Mouse (Mus musculus) heart, adult 9 months (tissue): ENCODE measurements around the gene Gm13539.

Source experiments
- DNase-seq, 2 experiments: peaks; one replicate each; pipeline ENCODE4 v3.0.0; 2022; ENCODE audit warnings: low spot score in 2 of 2

Gene Gm13539

GRCm38 (mm10) chr2:25824751-25825150, 42.7 kb downstream of the Gm13539 start:
- DNase-seq, result no peak

DNA sequence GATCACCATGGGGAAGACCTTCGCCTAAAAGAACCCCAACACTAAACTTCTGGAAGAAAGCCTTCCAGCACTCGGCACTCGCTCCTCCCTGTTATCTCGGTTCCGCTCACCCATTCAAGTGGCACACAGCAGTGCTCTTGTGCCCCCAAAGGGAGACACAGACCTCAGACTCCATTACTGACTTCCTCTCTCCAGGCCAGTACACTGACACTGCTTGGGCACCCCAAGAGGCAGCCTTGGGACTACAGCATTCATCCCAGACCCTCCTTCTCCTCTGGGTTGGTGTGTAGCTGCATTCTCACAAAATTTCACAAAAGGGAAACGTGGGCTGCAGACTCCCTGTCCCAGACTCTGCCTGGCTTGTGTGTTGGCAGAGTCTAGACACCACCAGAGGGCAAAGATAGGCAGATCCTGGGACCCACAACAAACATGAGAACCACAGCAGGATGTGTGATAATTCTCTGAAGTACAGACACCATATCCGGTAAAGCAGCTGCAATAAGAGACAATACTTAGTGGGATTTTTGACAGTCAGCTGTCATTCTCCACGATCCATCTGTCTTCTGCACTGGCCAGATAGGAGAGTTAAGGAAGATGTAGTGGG, 46.4 kb downstream of the Gm13539 start:
- no peak for DNase-seq

- peak; percentile 34 to 51 for DNase-seq
Observed at GRCm38 (mm10) chr2:25830786-25831185, 48.7 kb downstream of the Gm13539 start.

- peak; percentile 46 to 59 for DNase-seq
Observed at GRCm38 (mm10) chr2:25836291-25836690, 54.2 kb downstream of the Gm13539 start.
